Mouse (Mus musculus): ENCODE results near the gene Osbp2. TPM values are rescaled to one million over a fixed set of nuclear protein-coding genes. Genes with fewer than 3 reads are reported as not detected.
A peak's percentile ranks its signal among the peaks of the same experiment; 100 is the strongest.

The Osbp2 gene
- polyA plus RNA-seq, 1 experiment from 2014 or later = 0.93 TPM

GRCm38 (mm10) chr11:3714486-3714885, 149.2 kb downstream of the Osbp2 start:
- ATAC-seq (ENCODE audit: low read depth) (no peak), DNase-seq (ENCODE audit: low spot score) (peak; percentile 42)
- Histone ChIP-seq H3K9ac (ENCODE audit: low read depth, low read length) (no peak overlapping the region), H3K4me2 (ENCODE audit: low read depth, low read length) (no peak overlapping the region), H3K9me3 (ENCODE audit: control insufficient read depth, low read length) (no peaks in the 10 kb centered on the region), H3K27me3 (replicated peaks; ENCODE audit: control insufficient read depth, insufficient read depth, low read length) (no peaks in the 10 kb centered on the region), H3K27ac (replicated peaks; ENCODE audit: low read depth, low read length) (no peak overlapping the region), H3K36me3 (ENCODE audit: control insufficient read depth, insufficient read depth, low read length) (no peaks in the 10 kb centered on the region), H3K4me1 (ENCODE audit: control insufficient read depth, insufficient read depth, low read length) (no peaks in the 10 kb centered on the region), H3K4me3 (ENCODE audit: low read depth, low read length) (no peak overlapping the region)
- 44% methylated on average over 15 of the region's 15 CpGs for WGBS

- Histone ChIP-seq H3K9ac (ENCODE audit: low read depth, low read length) (no peak overlapping the region), H3K27ac (replicated peaks; ENCODE audit: low read depth, low read length) (no peak overlapping the region), H3K36me3 (ENCODE audit: control insufficient read depth, insufficient read depth, low read length) (no peaks in the 10 kb centered on the region), H3K4me2 (ENCODE audit: low read depth, low read length) (no peak overlapping the region), H3K9me3 (ENCODE audit: control insufficient read depth, low read length) (no peaks in the 10 kb centered on the region), H3K4me1 (ENCODE audit: control insufficient read depth, insufficient read depth, low read length) (no peaks in the 10 kb centered on the region), H3K27me3 (replicated peaks; ENCODE audit: control insufficient read depth, insufficient read depth, low read length) (no peaks in the 10 kb centered on the region; the same call in 1 of the 2 replicates), H3K4me3 (ENCODE audit: low read depth, low read length) (no peak overlapping the region)
- WGBS = 73% methylated on average over 14 of the region's 14 CpGs
- DNase-seq (ENCODE audit: low spot score) (no peak), ATAC-seq (ENCODE audit: low read depth) (no peak)
Measured at GRCm38 (mm10) chr11:3710203-3710602, 153.5 kb downstream of the Osbp2 start.

- DNase-seq (ENCODE audit: low spot score) = no peak
- no peak for ATAC-seq (ENCODE audit: low read depth)
- no peaks in the 10 kb centered on the region for H3K9me3 ChIP-seq (ENCODE audit: control insufficient read depth, low read length)
- no peak overlapping the region for H3K9ac ChIP-seq (ENCODE audit: low read depth, low read length)
- H3K27ac ChIP-seq (replicated peaks; ENCODE audit: low read depth, low read length) = no peak overlapping the region
- no peaks in the 10 kb centered on the region for H3K36me3 ChIP-seq (ENCODE audit: control insufficient read depth, insufficient read depth, low read length)
- no peak overlapping the region for H3K4me2 ChIP-seq (ENCODE audit: low read depth, low read length)
- H3K4me3 ChIP-seq (ENCODE audit: low read depth, low read length) = no peak overlapping the region
- no peaks in the 10 kb centered on the region for H3K4me1 ChIP-seq (ENCODE audit: control insufficient read depth, insufficient read depth, low read length)
- no peaks in the 10 kb centered on the region; the same call in 1 of the 2 replicates for H3K27me3 ChIP-seq (replicated peaks; ENCODE audit: control insufficient read depth, insufficient read depth, low read length)
- 67% methylated on average over 8 of the region's 8 CpGs for WGBS
Measured at GRCm38 (mm10) chr11:3707057-3707456, 156.6 kb downstream of the Osbp2 start.

GRCm38 (mm10) chr11:3704404-3704803, 159.3 kb downstream of the Osbp2 start:
- Histone ChIP-seq H3K4me1 (ENCODE audit: control insufficient read depth, insufficient read depth, low read length) (no peaks in the 10 kb centered on the region), H3K4me3 (ENCODE audit: low read depth, low read length) (no peak overlapping the region), H3K9ac (ENCODE audit: low read depth, low read length) (no peak overlapping the region), H3K9me3 (ENCODE audit: control insufficient read depth, low read length) (no peaks in the 10 kb centered on the region), H3K4me2 (ENCODE audit: low read depth, low read length) (no peak overlapping the region), H3K27me3 (replicated peaks; ENCODE audit: control insufficient read depth, insufficient read depth, low read length) (no peaks in the 10 kb centered on the region; the same call in 1 of the 2 replicates), H3K36me3 (ENCODE audit: control insufficient read depth, insufficient read depth, low read length) (no peaks in the 10 kb centered on the region), H3K27ac (replicated peaks; ENCODE audit: low read depth, low read length) (no peak overlapping the region)
- ATAC-seq (ENCODE audit: low read depth) (no peak), DNase-seq (ENCODE audit: low spot score) (no peak)
- 72% methylated on average over 8 of the region's 8 CpGs for WGBS

GRCm38 (mm10) chr11:3703089-3703992, 160.4 kb downstream of the Osbp2 start:
- whole genome bisulfite sequencing = 64% methylated on average over 7 of the region's 7 CpGs
- Histone ChIP-seq H3K4me3 (ENCODE audit: low read depth, low read length) (no peak overlapping the region), H3K4me1 (ENCODE audit: control insufficient read depth, insufficient read depth, low read length) (no peaks in the 10 kb centered on the region), H3K9ac (ENCODE audit: low read depth, low read length) (no peak overlapping the region), H3K27me3 (replicated peaks; ENCODE audit: control insufficient read depth, insufficient read depth, low read length) (no peaks in the 10 kb centered on the region; the same call in 1 of the 2 replicates), H3K9me3 (ENCODE audit: control insufficient read depth, low read length) (no peaks in the 10 kb centered on the region), H3K36me3 (ENCODE audit: control insufficient read depth, insufficient read depth, low read length) (no peaks in the 10 kb centered on the region), H3K27ac (replicated peaks; ENCODE audit: low read depth, low read length) (no peak overlapping the region), H3K4me2 (ENCODE audit: low read depth, low read length) (no peak overlapping the region)
- DNase-seq (ENCODE audit: low spot score) = no peak
- ATAC-seq (ENCODE audit: low read depth) = no peak

GRCm38 (mm10) chr11:3697441-3697840, 166.3 kb downstream of the Osbp2 start:
- H3K4me1 ChIP-seq (ENCODE audit: control insufficient read depth, insufficient read depth, low read length) = no peaks in the 10 kb centered on the region
- H3K4me3 ChIP-seq (ENCODE audit: low read depth, low read length) = no peak overlapping the region
- no peak overlapping the region for H3K4me2 ChIP-seq (ENCODE audit: low read depth, low read length)
- no peaks in the 10 kb centered on the region for H3K27me3 ChIP-seq (replicated peaks; ENCODE audit: control insufficient read depth, insufficient read depth, low read length)
- H3K9me3 ChIP-seq (ENCODE audit: control insufficient read depth, low read length) = no peaks in the 10 kb centered on the region
- no peak for ATAC-seq (ENCODE audit: low read depth)
- 83% methylated on average over 3 of the region's 3 CpGs for WGBS
- no peak for DNase-seq (ENCODE audit: low spot score)
- H3K9ac ChIP-seq (ENCODE audit: low read depth, low read length) = no peak overlapping the region
- no peak overlapping the region for H3K27ac ChIP-seq (replicated peaks; ENCODE audit: low read depth, low read length)
- H3K36me3 ChIP-seq (ENCODE audit: control insufficient read depth, insufficient read depth, low read length) = peaks cover 13% of the 10 kb centered on the region; the same call in 1 of the 2 replicates

- Histone ChIP-seq H3K9me3 (ENCODE audit: control insufficient read depth, low read length) (no peaks in the 10 kb centered on the region), H3K4me3 (ENCODE audit: low read depth, low read length) (no peak overlapping the region), H3K9ac (ENCODE audit: low read depth, low read length) (no peak overlapping the region), H3K27ac (replicated peaks; ENCODE audit: low read depth, low read length) (no peak overlapping the region), H3K4me1 (ENCODE audit: control insufficient read depth, insufficient read depth, low read length) (no peaks in the 10 kb centered on the region), H3K27me3 (replicated peaks; ENCODE audit: control insufficient read depth, insufficient read depth, low read length) (no peaks in the 10 kb centered on the region), H3K4me2 (ENCODE audit: low read depth, low read length) (no peak overlapping the region), H3K36me3 (ENCODE audit: control insufficient read depth, insufficient read depth, low read length) (peaks cover 20% of the 10 kb centered on the region)
- 79% methylated on average over 5 of the region's 5 CpGs for WGBS
- ATAC-seq (ENCODE audit: low read depth) (no peak), DNase-seq (ENCODE audit: low spot score) (no peak)
Measured at GRCm38 (mm10) chr11:3696086-3696616, 167.6 kb downstream of the Osbp2 start.

GRCm38 (mm10) chr11:3691746-3692145, 172.0 kb downstream of the Osbp2 start:
- ATAC-seq (ENCODE audit: low read depth) (no peak), DNase-seq (ENCODE audit: low spot score) (no peak)
- Histone ChIP-seq H3K36me3 (ENCODE audit: control insufficient read depth, insufficient read depth, low read length) (peaks cover 63% of the 10 kb centered on the region), H3K4me1 (ENCODE audit: control insufficient read depth, insufficient read depth, low read length) (no peaks in the 10 kb centered on the region), H3K27ac (replicated peaks; ENCODE audit: low read depth, low read length) (no peak overlapping the region), H3K9me3 (ENCODE audit: control insufficient read depth, low read length) (no peaks in the 10 kb centered on the region), H3K9ac (ENCODE audit: low read depth, low read length) (no peak overlapping the region), H3K27me3 (replicated peaks; ENCODE audit: control insufficient read depth, insufficient read depth, low read length) (no peaks in the 10 kb centered on the region), H3K4me2 (ENCODE audit: low read depth, low read length) (no peak overlapping the region), H3K4me3 (ENCODE audit: low read depth, low read length) (no peak overlapping the region)
- 91% methylated on average over 2 of the region's 2 CpGs for WGBS
